Mouse (Mus musculus) layer of hippocampus, postnatal 14 days (tissue): ENCODE results near the gene Bbs9. TPM values are rescaled to one million over a fixed set of nuclear protein-coding genes. Genes with fewer than 3 reads are reported as not detected.

ENCODE experiments used
- DNase-seq, 2 experiments: peaks; one replicate each; pipeline ENCODE4 v3.0.0; 2021 to 2022; ENCODE audit warnings: low spot score in 2 of 2, mixed read lengths in 1 of 2
- total RNA-seq, 2 experiments: library from RNA; stranded (reverse); gene quantifications; 2 replicates each; pipeline ENCODE4 v1.2.3; 2021

Gene Bbs9
- total RNA-seq, 2 experiments from 2014 or later = 21.3 to 23.0 TPM

GRCm38 (mm10) chr9:22680484-22680883 lies 205.0 kb downstream of the Bbs9 start:
- no peak for DNase-seq

GRCm38 (mm10) chr9:22683786-22684185 lies 208.3 kb downstream of the Bbs9 start:
- no peak for DNase-seq

- no peak for DNase-seq
Measured at GRCm38 (mm10) chr9:22686765-22687472, 211.4 kb downstream of the Bbs9 start.

GRCm38 (mm10) chr9:22690234-22690633 lies 214.7 kb downstream of the Bbs9 start:
- no peak for DNase-seq

- no peak for DNase-seq
Measured at GRCm38 (mm10) chr9:22695392-22695791, 219.9 kb downstream of the Bbs9 start.

- no peak for DNase-seq
Measured at GRCm38 (mm10) chr9:22696809-22697374, 221.4 kb downstream of the Bbs9 start.

- no peak for DNase-seq
Measured at GRCm38 (mm10) chr9:22697811-22698210, 222.3 kb downstream of the Bbs9 start.

GRCm38 (mm10) chr9:22698501-22698900 lies 223.0 kb downstream of the Bbs9 start:
- no peak for DNase-seq

- no peak for DNase-seq
Measured at GRCm38 (mm10) chr9:22702065-22702611, 226.6 kb downstream of the Bbs9 start.

GRCm38 (mm10) chr9:22702812-22703367 lies 227.4 kb downstream of the Bbs9 start:
- no peak for DNase-seq

GRCm38 (mm10) chr9:22703541-22703940 lies 228.0 kb downstream of the Bbs9 start:
- no peak for DNase-seq

- no peak for DNase-seq
Measured at GRCm38 (mm10) chr9:22707166-22707913, 231.8 kb downstream of the Bbs9 start.

- peak; percentile 47 to 53 for DNase-seq
Measured at GRCm38 (mm10) chr9:22708970-22709726, 233.6 kb downstream of the Bbs9 start.

- DNase-seq = no peak
Measured at GRCm38 (mm10) chr9:22710032-22710431, 234.5 kb downstream of the Bbs9 start.

- no peak for DNase-seq
Measured at GRCm38 (mm10) chr9:22711339-22711738, 235.8 kb downstream of the Bbs9 start.

- no peak for DNase-seq
Measured at GRCm38 (mm10) chr9:22712743-22713142, 237.2 kb downstream of the Bbs9 start.

GRCm38 (mm10) chr9:22713286-22713685 lies 237.8 kb downstream of the Bbs9 start:
- DNase-seq = peak in 1 of 2 experiments; percentile 12

GRCm38 (mm10) chr9:22717583-22717982 lies 242.1 kb downstream of the Bbs9 start:
- DNase-seq = no peak

GRCm38 (mm10) chr9:22718174-22718823 lies 242.8 kb downstream of the Bbs9 start:
- no peak for DNase-seq

- no peak for DNase-seq
Measured at GRCm38 (mm10) chr9:22732646-22733045, 257.1 kb downstream of the Bbs9 start.
